Mouse (Mus musculus): Measurements from ENCODE around the gene Sparc. TPM values are rescaled to one million over a fixed set of nuclear protein-coding genes. Genes with fewer than 3 reads are reported as not detected.
A peak's percentile ranks its signal among the peaks of the same experiment; 100 is the strongest.

Sparc gene
- total RNA-seq, 2 experiments from 2014 or later = 177 to 202 TPM

DNA sequence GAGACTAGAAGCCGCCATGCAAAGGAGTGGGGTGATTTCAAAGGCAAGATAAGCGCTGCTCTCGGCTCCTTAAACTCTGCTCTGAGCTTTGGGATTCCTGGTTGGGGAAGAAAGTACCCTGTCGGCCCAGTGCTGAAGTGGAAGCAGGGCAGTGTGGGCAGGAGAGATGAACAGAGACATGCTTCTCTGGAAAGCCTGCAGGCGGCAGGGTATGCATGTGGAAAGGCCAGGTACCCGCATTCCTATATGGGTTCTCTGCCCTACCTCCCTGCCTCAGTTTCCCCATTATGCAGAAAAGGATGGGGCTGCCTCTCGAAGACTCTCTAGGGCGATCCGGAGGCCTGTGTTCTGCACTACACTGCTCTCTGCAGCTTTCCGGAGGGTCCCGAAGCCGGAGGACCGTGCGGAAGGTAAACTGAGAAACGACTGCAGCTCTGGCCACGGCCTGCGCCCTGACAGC, 37.6 kb upstream of the Sparc start:
- Histone ChIP-seq H3K4me3 (peak overlapping the region; percentile 97), H3K27ac (peak overlapping the region; percentile 78)
- peak; percentile 38 for TF ChIP-seq CTCF (IDR thresholded peaks at IDR 0.05)
- intact Hi-C loops (cut with DNase I) = no loop called here
- no peak for DNase-seq (ENCODE audit: extremely low spot score in 1 of 2, low spot score in 2 of 2)

DNA sequence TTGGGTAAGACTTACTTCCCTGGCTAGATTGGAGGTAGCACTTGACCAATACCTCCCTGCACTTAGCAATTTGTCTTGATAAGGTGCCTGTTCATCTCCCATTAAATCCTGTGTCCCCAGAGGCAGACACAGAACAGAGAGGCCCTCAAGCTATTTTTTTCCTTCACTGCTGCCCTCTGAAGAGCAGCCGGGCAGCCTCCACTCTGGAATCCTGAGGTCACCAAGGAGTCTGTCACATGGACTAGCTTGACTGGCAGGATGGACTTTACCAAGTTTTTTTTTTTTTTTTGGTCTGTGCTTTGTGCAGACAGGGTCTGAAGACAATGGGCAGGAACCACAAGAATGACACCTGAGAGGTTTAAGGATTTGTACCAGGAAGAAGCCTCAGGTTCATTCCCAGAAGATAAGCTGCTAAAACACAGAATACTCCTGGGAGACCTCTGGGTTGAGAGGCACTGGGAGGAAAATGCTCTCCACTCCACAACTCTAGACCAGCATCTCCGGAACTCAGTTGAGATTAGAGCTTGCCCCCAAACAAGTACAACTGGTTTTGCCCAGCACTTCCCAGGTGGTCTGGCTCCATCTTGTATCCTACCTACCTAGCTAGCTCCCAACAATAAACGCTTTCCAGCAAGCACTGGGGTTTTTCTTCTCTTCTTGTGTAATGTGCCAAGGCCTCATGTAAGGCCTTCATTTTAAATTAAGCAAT, 37.0 kb upstream of the Sparc start:
- DNase-seq (ENCODE audit: extremely low spot score in 1 of 2, low spot score in 2 of 2) = no peak
- peak overlapping the region; percentile 97 for H3K4me3 ChIP-seq
- intact Hi-C loops (cut with DNase I) = no loop called here
- TF ChIP-seq CTCF (IDR thresholded peaks at IDR 0.05) = no peak
- peak overlapping the region; percentile 78; the same call in 1 of the 2 replicates for H3K27ac ChIP-seq

DNA sequence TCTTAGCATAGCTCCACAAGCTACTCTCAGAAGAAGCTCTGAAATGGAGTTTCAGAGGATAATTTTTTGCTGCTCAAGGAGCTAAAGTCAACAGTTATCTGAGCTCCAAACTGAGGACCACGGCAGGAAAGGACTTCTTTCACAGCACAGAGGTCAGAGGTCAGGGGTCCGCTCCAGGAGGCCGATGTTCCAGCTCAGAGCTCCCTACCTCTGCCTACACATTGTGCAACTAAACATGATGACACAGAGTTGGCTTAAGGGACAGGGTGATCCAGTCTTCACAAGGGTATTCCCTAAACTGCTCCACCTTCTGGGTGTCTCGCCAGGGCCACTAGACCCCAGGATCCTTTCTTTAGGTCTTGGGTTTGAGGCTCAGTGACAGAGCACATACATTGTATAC, 35.5 kb upstream of the Sparc start:
- Histone ChIP-seq H3K4me3 (no peak overlapping the region), H3K27ac (no peak overlapping the region)
- no peak for DNase-seq (ENCODE audit: extremely low spot score in 1 of 2, low spot score in 2 of 2)
- intact Hi-C loops (cut with DNase I) = no loop called here
- no peak for TF ChIP-seq CTCF (IDR thresholded peaks at IDR 0.05)

DNA sequence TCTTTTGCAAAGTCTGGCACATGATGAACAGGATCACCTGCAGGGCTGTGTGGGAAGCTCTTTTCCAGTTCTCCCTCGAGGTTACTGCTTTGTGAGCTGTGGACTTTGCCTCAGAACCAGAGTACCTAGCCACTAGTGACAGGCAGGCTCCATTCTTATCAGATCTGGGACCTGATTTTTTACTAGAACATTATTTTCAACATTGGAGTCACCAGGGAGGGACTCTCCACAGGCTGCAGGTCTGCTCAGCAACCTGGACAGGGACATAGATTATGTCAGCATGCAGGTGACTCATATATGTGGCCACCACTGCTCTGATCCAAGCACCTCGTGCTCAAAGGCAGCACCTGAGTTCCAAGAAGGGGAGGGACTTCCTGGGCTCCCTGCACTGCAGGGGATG, 32.2 kb upstream of the Sparc start:
- H3K4me3 ChIP-seq = no peak overlapping the region
- intact Hi-C loops (cut with DNase I) = no loop called here
- DNase-seq (ENCODE audit: extremely low spot score in 1 of 2, low spot score in 2 of 2) = no peak

DNA sequence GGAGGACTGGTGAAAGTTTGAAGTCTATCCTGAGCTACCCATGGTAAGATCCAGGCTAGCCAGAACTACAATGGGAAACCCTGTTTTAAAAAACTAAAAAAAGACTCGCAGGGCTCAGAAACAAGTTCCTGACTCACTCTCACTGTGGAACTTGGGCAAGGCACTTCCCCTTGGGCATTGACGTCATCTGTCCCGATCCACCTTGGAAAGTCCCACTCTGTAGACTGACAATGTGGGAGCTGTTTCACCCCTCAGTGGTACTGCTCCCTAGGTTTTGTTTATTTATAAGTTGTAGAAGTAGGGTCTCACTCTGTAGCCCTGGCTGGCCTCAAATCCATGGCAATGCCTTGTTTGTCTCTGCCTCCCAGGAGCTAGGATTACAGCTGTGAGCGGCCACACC, 30.7 kb upstream of the Sparc start:
- Histone ChIP-seq H3K27ac (peak overlapping the region; percentile 40; the same call in 1 of the 2 replicates), H3K4me3 (no peak overlapping the region)
- DNase-seq (ENCODE audit: extremely low spot score in 1 of 2, low spot score in 2 of 2) = no peak
- intact Hi-C loops (cut with DNase I) = no loop called here
- no peak for TF ChIP-seq CTCF (IDR thresholded peaks at IDR 0.05)

More for the DNA sequence above, 32.2 kb upstream of the Sparc start:
- no peak for TF ChIP-seq CTCF (IDR thresholded peaks at IDR 0.05)
- no peak overlapping the region for H3K27ac ChIP-seq

DNA sequence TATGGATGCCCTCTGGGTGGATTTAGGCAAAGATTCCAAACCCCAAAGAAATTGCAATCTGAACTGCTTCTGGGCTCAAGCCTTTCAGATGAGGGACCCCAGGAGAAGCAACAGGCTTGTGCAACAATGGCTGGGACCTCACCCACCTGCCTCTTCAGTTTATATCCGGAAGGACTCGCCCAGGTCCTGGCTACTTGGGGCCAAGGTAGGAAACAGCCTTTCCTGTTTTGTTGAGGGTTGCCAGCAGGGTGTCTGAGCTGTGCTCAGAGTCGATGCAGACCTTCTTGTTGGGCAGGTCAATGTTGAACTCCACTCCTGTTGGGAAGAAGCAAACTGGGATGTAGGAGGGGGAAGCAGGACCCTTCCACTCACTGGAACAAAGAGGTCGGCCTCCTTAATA, 27.3 kb upstream of the Sparc start:
- Histone ChIP-seq H3K4me3 (no peak overlapping the region), H3K27ac (peak overlapping the region; percentile 25; the same call in 1 of the 2 replicates)
- intact Hi-C loops (cut with DNase I) = no loop called here
- TF ChIP-seq CTCF (IDR thresholded peaks at IDR 0.05) = no peak
- DNase-seq (ENCODE audit: extremely low spot score in 1 of 2, low spot score in 2 of 2) = no peak

DNA sequence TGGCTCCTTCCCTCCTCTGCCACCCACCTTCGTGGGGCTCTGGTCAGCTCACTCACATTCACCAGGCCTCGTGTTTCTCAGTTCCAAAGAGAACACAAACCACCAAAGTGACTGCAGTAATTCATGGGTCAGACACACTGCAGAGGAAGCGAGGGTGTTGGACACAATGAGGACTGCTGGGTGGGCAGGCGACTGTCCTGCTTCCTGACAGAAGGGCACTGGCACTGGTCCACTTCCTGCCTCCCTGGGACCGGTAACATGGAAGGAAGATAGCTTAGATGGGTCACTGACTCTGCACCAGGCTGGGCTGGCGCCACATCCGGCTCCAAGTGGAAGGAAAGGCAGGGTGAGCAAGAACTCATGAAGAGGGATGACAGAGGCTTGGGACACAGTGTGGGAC, 26.5 kb upstream of the Sparc start:
- intact Hi-C loops (cut with DNase I) = loop anchor here (10.0 kb wide), 2 partner anchors 285 to 565 kb away; no protein-coding TSS in a partner anchor
- Histone ChIP-seq H3K4me3 (no peak overlapping the region), H3K27ac (peak overlapping the region; percentile 25; the same call in 1 of the 2 replicates)
- no peak for TF ChIP-seq CTCF (IDR thresholded peaks at IDR 0.05)
- DNase-seq (ENCODE audit: extremely low spot score in 1 of 2, low spot score in 2 of 2) = no peak

DNA sequence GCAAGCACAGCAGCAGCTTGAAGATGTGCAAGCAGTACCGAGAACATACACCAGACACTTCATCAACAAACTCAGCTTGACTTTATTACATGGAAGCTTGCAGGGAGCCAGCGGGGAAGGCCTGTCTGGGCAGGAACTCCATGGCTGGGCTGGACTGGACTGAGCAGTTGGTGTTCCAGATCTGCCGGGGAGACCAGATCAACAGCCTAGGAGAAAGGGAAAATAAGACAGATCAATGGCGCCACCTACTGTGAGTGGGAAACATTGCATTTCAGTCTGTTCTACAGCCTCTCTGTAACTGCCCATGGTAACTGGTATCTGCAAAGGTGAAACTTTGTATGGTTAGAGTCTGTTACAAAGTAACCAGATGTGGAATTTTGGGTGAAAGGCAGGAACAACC, 23.6 kb upstream of the Sparc start:
- peak; percentile 81 to 87 for DNase-seq (ENCODE audit: extremely low spot score in 1 of 2, low spot score in 2 of 2)
- Histone ChIP-seq H3K4me3 (no peak overlapping the region), H3K27ac (no peak overlapping the region)
- intact Hi-C loops (cut with DNase I) = loop anchor here (1.0 to 10.0 kb wide), 4 partner anchors 57 to 562 kb away; partner anchors contain the start of gene Slc36a1
- TF ChIP-seq CTCF (IDR thresholded peaks at IDR 0.05) = peak; percentile 87

DNA sequence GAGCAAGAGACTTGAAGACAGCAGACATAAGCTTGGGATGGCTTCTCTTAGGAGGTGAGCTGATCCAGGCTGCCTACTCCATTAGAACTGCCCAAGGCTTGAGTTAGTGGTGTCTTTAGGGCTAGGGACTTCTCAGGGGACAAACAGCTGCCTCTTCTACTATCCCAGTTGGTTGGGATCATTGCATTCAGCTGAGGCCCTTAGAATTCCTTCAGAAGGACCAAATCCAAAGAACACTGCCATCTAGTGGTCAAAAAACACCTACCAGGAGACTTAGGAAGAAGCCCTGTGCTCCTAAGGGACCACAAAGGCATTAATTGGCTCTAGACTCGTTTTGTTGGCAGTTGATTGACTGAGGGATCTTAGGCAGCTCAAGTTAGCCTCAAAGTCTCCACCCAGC, 21.8 kb upstream of the Sparc start:
- no peak overlapping the region for H3K4me3 ChIP-seq
- peak; percentile 90 for TF ChIP-seq CTCF (IDR thresholded peaks at IDR 0.05)
- H3K27ac ChIP-seq = no peak overlapping the region
- no peak for DNase-seq (ENCODE audit: extremely low spot score in 1 of 2, low spot score in 2 of 2)
- intact Hi-C loops (cut with DNase I) = loop anchor here (10.0 kb wide), 2 partner anchors 280 to 560 kb away; no protein-coding TSS in a partner anchor

DNA sequence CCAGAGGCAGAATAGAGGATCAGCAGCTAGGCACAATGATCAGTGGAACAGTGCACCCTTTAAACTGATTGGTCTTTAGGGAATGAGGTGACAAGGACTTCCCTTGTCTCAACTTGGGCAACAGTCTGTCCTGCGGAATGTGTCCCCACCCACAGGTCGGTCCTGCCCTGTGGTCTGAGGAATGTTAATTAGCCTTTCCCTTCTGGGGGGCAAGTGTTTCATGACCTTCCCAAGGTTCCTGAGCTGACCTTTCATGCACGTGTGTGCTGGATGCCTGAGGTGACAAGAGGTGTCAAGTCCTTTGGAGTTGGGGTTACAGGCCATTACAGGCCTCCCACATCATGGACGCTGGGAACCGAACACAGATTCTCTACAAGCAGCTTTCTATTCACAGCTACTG, 16.7 kb upstream of the Sparc start:
- TF ChIP-seq CTCF (IDR thresholded peaks at IDR 0.05) = no peak
- intact Hi-C loops (cut with DNase I) = loop anchor here (10.0 kb wide), 2 partner anchors 275 to 555 kb away; no protein-coding TSS in a partner anchor
- no peak for DNase-seq (ENCODE audit: extremely low spot score in 1 of 2, low spot score in 2 of 2)

DNA sequence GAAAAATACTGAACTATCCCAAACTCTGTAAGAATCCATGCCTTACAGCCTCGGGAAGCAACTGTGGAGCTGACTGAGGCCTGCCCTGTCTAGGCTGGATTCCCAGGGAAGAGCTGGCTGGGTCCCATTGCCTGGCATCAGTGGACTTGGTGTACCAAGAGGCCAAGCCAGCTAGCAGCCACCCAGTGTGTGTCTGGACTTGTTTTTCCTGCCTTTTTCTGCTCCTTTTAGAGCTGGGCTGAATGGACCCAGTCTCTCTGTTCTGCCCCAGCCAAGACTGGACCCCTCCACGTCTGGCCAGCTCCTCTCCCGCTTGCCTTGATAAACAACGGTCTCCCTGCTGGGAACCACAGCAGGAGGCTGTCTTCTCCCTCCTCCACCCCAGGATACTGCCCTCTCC, 15.0 kb upstream of the Sparc start:
- peak in 1 of 2 experiments; percentile 23 for DNase-seq (ENCODE audit: extremely low spot score in 1 of 2, low spot score in 2 of 2)

More for the DNA sequence above, 16.7 kb upstream of the Sparc start:
- Histone ChIP-seq H3K4me3 (no peak overlapping the region), H3K27ac (no peak overlapping the region)

DNA sequence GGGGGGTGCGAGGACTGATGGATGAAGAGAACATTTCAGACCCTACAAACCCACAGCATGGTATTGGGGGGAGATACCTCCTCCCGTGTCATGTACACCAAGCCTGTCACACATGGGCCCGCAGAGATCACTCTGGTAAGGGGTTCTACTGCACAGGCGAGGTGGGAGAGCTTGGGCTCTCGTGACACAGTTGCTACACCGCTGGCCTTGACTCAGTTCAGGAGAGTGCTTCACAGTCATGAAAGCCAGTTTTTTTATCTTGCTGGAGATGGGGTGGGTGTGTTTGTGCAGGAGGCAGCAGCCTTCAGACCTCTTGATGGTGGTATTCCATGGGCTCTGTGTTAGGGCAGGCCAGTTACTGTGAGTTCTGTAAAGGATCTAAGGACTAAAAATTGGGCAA, 13.1 kb upstream of the Sparc start:
- DNase-seq (ENCODE audit: extremely low spot score in 1 of 2, low spot score in 2 of 2) = no peak
- no peak for TF ChIP-seq CTCF (IDR thresholded peaks at IDR 0.05)
- intact Hi-C loops (cut with DNase I) = no loop called here
- no peak overlapping the region for H3K27ac ChIP-seq
- H3K4me3 ChIP-seq = no peak overlapping the region

More for the DNA sequence above, 15.0 kb upstream of the Sparc start:
- intact Hi-C loops (cut with DNase I) = no loop called here
- Histone ChIP-seq H3K27ac (no peak overlapping the region), H3K4me3 (no peak overlapping the region)
- no peak for TF ChIP-seq CTCF (IDR thresholded peaks at IDR 0.05)

Data from left cerebral cortex, adult 2 months (tissue).